Mouse (Mus musculus): ENCODE data around the gene Sdk1. TPM values are rescaled to one million over a fixed set of nuclear protein-coding genes. Genes with fewer than 3 reads are reported as not detected.

The Sdk1 gene
- polyA plus RNA-seq, 1 experiment from 2014 or later: 1.2 TPM

GRCm38 (mm10) chr5:141524801-141525715, 283.8 kb downstream of the Sdk1 start:
- DNase-seq (ENCODE audit: low spot score): no peak

GRCm38 (mm10) chr5:141540193-141540592, 298.9 kb downstream of the Sdk1 start:
- Histone ChIP-seq H3K27ac (replicated peaks; ENCODE audit: low read depth, low read length) (no peak overlapping the region), H3K4me3 (ENCODE audit: low read depth, low read length) (no peak overlapping the region), H3K27me3 (ENCODE audit: control insufficient read depth, insufficient read depth, low read length) (no peaks in the 10 kb centered on the region), H3K9me3 (ENCODE audit: control insufficient read depth, low read length) (no peaks in the 10 kb centered on the region), H3K4me1 (ENCODE audit: control insufficient read depth, insufficient read depth, low read length) (0 out of 2 replicates have a peak, but pooled peaks cover 4% of the 10 kb centered on the region), H3K4me2 (ENCODE audit: low read depth, severe bottlenecking) (no peak overlapping the region), H3K36me3 (ENCODE audit: control insufficient read depth, insufficient read depth, low read length) (no peaks in the 10 kb centered on the region), H3K9ac (ENCODE audit: low read length) (no peak overlapping the region)
- WGBS: 53% methylated on average over 5 of the region's 5 CpGs
- DNase-seq (ENCODE audit: low spot score) (no peak), ATAC-seq (ENCODE audit: insufficient number of reproducible peaks, low FRiP score, low TSS enrichment, low read depth) (no peak)

More at GRCm38 (mm10) chr5:141524801-141525715, 283.8 kb downstream of the Sdk1 start:
- no peak for ATAC-seq (ENCODE audit: insufficient number of reproducible peaks, low FRiP score, low TSS enrichment, low read depth)
- no peaks in the 10 kb centered on the region for H3K27me3 ChIP-seq (ENCODE audit: control insufficient read depth, insufficient read depth, low read length)
- H3K4me3 ChIP-seq (ENCODE audit: low read depth, low read length): no peak overlapping the region
- no peak overlapping the region for H3K27ac ChIP-seq (replicated peaks; ENCODE audit: low read depth, low read length)
- no peaks in the 10 kb centered on the region for H3K9me3 ChIP-seq (ENCODE audit: control insufficient read depth, low read length)
- 27% methylated on average over 13 of the region's 13 CpGs for WGBS
- H3K4me1 ChIP-seq (ENCODE audit: control insufficient read depth, insufficient read depth, low read length): no peaks in the 10 kb centered on the region
- H3K36me3 ChIP-seq (ENCODE audit: control insufficient read depth, insufficient read depth, low read length): no peaks in the 10 kb centered on the region
- H3K4me2 ChIP-seq (ENCODE audit: low read depth, severe bottlenecking): no peak overlapping the region
- no peak overlapping the region for H3K9ac ChIP-seq (ENCODE audit: low read length)

- DNase-seq (ENCODE audit: low spot score) (no peak), ATAC-seq (ENCODE audit: insufficient number of reproducible peaks, low FRiP score, low TSS enrichment, low read depth) (no peak)
- Histone ChIP-seq H3K4me2 (ENCODE audit: low read depth, severe bottlenecking) (no peak overlapping the region), H3K36me3 (ENCODE audit: control insufficient read depth, insufficient read depth, low read length) (no peaks in the 10 kb centered on the region), H3K4me3 (ENCODE audit: low read depth, low read length) (no peak overlapping the region), H3K27me3 (ENCODE audit: control insufficient read depth, insufficient read depth, low read length) (no peaks in the 10 kb centered on the region), H3K9me3 (ENCODE audit: control insufficient read depth, low read length) (no peaks in the 10 kb centered on the region), H3K4me1 (ENCODE audit: control insufficient read depth, insufficient read depth, low read length) (peaks cover 16% of the 10 kb centered on the region), H3K27ac (replicated peaks; ENCODE audit: low read depth, low read length) (no peak overlapping the region), H3K9ac (ENCODE audit: low read length) (no peak overlapping the region)
- WGBS: 20% methylated on average over 8 of the region's 8 CpGs
These were observed 301.8 kb downstream of the Sdk1 start for GRCm38 (mm10) chr5:141542890-141543666.

- H3K4me2 ChIP-seq (ENCODE audit: low read depth, severe bottlenecking): no peak overlapping the region
- H3K36me3 ChIP-seq (ENCODE audit: control insufficient read depth, insufficient read depth, low read length): no peaks in the 10 kb centered on the region
- H3K4me1 ChIP-seq (ENCODE audit: control insufficient read depth, insufficient read depth, low read length): peaks cover 5% of the 10 kb centered on the region
- WGBS: 59% methylated on average over 9 of the region's 9 CpGs
- no peak overlapping the region for H3K9ac ChIP-seq (ENCODE audit: low read length)
- DNase-seq (ENCODE audit: low spot score) (no peak), ATAC-seq (ENCODE audit: insufficient number of reproducible peaks, low FRiP score, low TSS enrichment, low read depth) (no peak)
- H3K27ac ChIP-seq (replicated peaks; ENCODE audit: low read depth, low read length): no peak overlapping the region
- H3K27me3 ChIP-seq (ENCODE audit: control insufficient read depth, insufficient read depth, low read length): no peaks in the 10 kb centered on the region
- no peak overlapping the region for H3K4me3 ChIP-seq (ENCODE audit: low read depth, low read length)
- H3K9me3 ChIP-seq (ENCODE audit: control insufficient read depth, low read length): no peaks in the 10 kb centered on the region
These were observed 312.2 kb downstream of the Sdk1 start for GRCm38 (mm10) chr5:141553444-141553843.

GRCm38 (mm10) chr5:141558731-141559130, 317.4 kb downstream of the Sdk1 start:
- ATAC-seq (ENCODE audit: insufficient number of reproducible peaks, low FRiP score, low TSS enrichment, low read depth) (no peak), DNase-seq (ENCODE audit: low spot score) (no peak)
- Histone ChIP-seq H3K9ac (ENCODE audit: low read length) (no peak overlapping the region), H3K27me3 (ENCODE audit: control insufficient read depth, insufficient read depth, low read length) (no peaks in the 10 kb centered on the region), H3K9me3 (ENCODE audit: control insufficient read depth, low read length) (no peaks in the 10 kb centered on the region), H3K4me2 (ENCODE audit: low read depth, severe bottlenecking) (no peak overlapping the region), H3K4me3 (ENCODE audit: low read depth, low read length) (no peak overlapping the region), H3K4me1 (ENCODE audit: control insufficient read depth, insufficient read depth, low read length) (peaks cover 5% of the 10 kb centered on the region; the same call in 1 of the 2 replicates), H3K36me3 (ENCODE audit: control insufficient read depth, insufficient read depth, low read length) (no peaks in the 10 kb centered on the region), H3K27ac (replicated peaks; ENCODE audit: low read depth, low read length) (no peak overlapping the region)
- WGBS: 58% methylated on average over 4 of the region's 4 CpGs

GRCm38 (mm10) chr5:141560325-141560724, 319.0 kb downstream of the Sdk1 start:
- Histone ChIP-seq H3K27me3 (ENCODE audit: control insufficient read depth, insufficient read depth, low read length) (no peaks in the 10 kb centered on the region), H3K4me1 (ENCODE audit: control insufficient read depth, insufficient read depth, low read length) (peaks cover 2% of the 10 kb centered on the region; the same call in 1 of the 2 replicates), H3K9ac (ENCODE audit: low read length) (no peak overlapping the region), H3K9me3 (ENCODE audit: control insufficient read depth, low read length) (no peaks in the 10 kb centered on the region), H3K4me3 (ENCODE audit: low read depth, low read length) (no peak overlapping the region), H3K4me2 (ENCODE audit: low read depth, severe bottlenecking) (no peak overlapping the region), H3K27ac (replicated peaks; ENCODE audit: low read depth, low read length) (no peak overlapping the region), H3K36me3 (ENCODE audit: control insufficient read depth, insufficient read depth, low read length) (no peaks in the 10 kb centered on the region)
- ATAC-seq (ENCODE audit: insufficient number of reproducible peaks, low FRiP score, low TSS enrichment, low read depth) (no peak), DNase-seq (ENCODE audit: low spot score) (no peak)
- WGBS: 54% methylated on average over 5 of the region's 5 CpGs

GRCm38 (mm10) chr5:141561989-141562560, 320.8 kb downstream of the Sdk1 start:
- Histone ChIP-seq H3K36me3 (ENCODE audit: control insufficient read depth, insufficient read depth, low read length) (no peaks in the 10 kb centered on the region), H3K9me3 (ENCODE audit: control insufficient read depth, low read length) (no peaks in the 10 kb centered on the region), H3K9ac (ENCODE audit: low read length) (no peak overlapping the region), H3K4me2 (ENCODE audit: low read depth, severe bottlenecking) (no peak overlapping the region), H3K27me3 (ENCODE audit: control insufficient read depth, insufficient read depth, low read length) (no peaks in the 10 kb centered on the region), H3K4me3 (ENCODE audit: low read depth, low read length) (no peak overlapping the region), H3K27ac (replicated peaks; ENCODE audit: low read depth, low read length) (no peak overlapping the region), H3K4me1 (ENCODE audit: control insufficient read depth, insufficient read depth, low read length) (0 out of 2 replicates have a peak, but pooled peaks cover 2% of the 10 kb centered on the region)
- DNase-seq (ENCODE audit: low spot score) (no peak), ATAC-seq (ENCODE audit: insufficient number of reproducible peaks, low FRiP score, low TSS enrichment, low read depth) (no peak)
- WGBS: 67% methylated on average over 3 of the region's 3 CpGs

- Histone ChIP-seq H3K9ac (ENCODE audit: low read length) (no peak overlapping the region), H3K27me3 (ENCODE audit: control insufficient read depth, insufficient read depth, low read length) (no peaks in the 10 kb centered on the region), H3K27ac (replicated peaks; ENCODE audit: low read depth, low read length) (no peak overlapping the region), H3K4me2 (ENCODE audit: low read depth, severe bottlenecking) (no peak overlapping the region), H3K4me3 (ENCODE audit: low read depth, low read length) (no peak overlapping the region), H3K36me3 (ENCODE audit: control insufficient read depth, insufficient read depth, low read length) (no peaks in the 10 kb centered on the region), H3K9me3 (ENCODE audit: control insufficient read depth, low read length) (no peaks in the 10 kb centered on the region), H3K4me1 (ENCODE audit: control insufficient read depth, insufficient read depth, low read length) (0 out of 2 replicates have a peak, but pooled peaks cover 2% of the 10 kb centered on the region)
- ATAC-seq (ENCODE audit: insufficient number of reproducible peaks, low FRiP score, low TSS enrichment, low read depth) (no peak), DNase-seq (ENCODE audit: low spot score) (no peak)
- WGBS: 77% methylated on average over 5 of the region's 5 CpGs
These were observed 322.9 kb downstream of the Sdk1 start for GRCm38 (mm10) chr5:141564197-141564596.

Data from limb, embryonic 11.5 days (tissue).